Mouse (Mus musculus): ENCODE measurements at regions not wholly inside any gene's neighbourhood (a gene's known extent, or its start where the extent isn't known, plus 50 kb on each side); places are given as distances from the start of the nearest gene placed in this dataset.

DNA sequence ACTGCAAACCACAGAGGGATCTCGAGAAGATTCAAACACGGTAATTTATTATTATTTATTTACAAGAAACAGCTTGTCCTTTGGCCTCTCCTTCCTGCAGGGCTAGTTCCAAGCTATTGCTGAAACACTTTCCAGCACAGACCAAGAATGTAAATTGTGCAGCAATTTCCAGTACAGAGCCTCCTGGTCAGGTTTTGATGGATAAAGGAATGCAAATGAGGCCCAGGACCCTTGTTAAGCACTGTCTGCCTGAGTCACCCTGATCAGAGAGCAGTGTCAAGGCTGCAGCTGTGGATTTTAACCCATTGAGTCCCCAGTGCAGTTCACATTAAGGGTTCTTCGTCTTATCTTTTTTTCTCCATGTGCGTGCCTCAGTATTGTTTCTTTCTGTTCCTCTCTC, 142.3 kb upstream of the Zkscan2 start:
- no peak for ATAC-seq (ENCODE audit: low FRiP score)
- 36% methylated on average over 4 of the region's 4 CpGs for WGBS
- Histone ChIP-seq H3K27ac (no peak overlapping the region), H3K27me3 (no peaks in the 10 kb centered on the region), H3K9ac (no peak overlapping the region), H3K4me2 (no peak overlapping the region), H3K4me1 (replicated peaks) (peaks cover 6% of the 10 kb centered on the region), H3K4me3 (no peak overlapping the region), H3K9me3 (no peaks in the 10 kb centered on the region), H3K36me3 (no peaks in the 10 kb centered on the region)

DNA sequence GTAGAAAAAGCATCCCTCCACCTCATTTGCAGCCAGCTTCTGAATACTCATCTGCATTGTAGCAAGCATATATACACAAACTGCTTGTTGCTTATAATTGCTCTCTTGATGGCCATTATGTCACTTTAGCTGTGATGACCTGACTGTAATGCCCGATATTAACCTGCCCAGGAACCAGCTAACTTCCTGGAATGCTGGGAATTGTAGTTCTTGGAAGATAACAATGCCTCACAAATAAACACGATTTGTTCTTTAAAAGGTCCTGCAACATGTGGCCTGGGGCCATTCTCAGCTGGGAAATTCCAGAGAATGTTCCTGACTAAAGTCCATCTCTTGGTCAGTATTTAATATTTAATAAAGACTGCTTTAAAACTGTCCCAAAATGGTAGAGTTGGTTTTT, 143.2 kb upstream of the Zkscan2 start:
- Histone ChIP-seq H3K27ac (no peak overlapping the region), H3K4me1 (replicated peaks) (peaks cover 6% of the 10 kb centered on the region), H3K36me3 (no peaks in the 10 kb centered on the region), H3K4me2 (no peak overlapping the region), H3K4me3 (no peak overlapping the region), H3K27me3 (no peaks in the 10 kb centered on the region), H3K9ac (no peak overlapping the region), H3K9me3 (no peaks in the 10 kb centered on the region)
- 47% methylated on average over 2 of the region's 2 CpGs for WGBS
- no peak for ATAC-seq (ENCODE audit: low FRiP score)

DNA sequence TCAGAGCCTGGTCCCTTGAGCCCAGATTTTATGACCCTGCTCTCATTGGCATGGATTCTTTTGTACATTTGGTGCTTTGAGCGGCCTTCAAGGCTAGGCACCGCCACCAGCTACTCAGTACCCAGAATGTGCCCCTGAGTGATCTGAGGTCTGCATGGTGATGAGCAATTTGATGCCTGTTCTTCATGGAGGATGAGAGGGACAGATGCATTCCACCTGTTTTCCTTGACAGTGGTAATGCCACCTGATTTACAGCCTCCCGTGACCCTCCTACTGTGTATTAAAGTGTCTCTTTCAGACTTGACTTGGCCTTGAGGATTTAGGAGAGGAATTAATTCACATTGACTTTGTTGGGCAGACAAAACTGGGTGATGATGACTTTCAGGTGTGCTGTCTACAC, 145.3 kb upstream of the Zkscan2 start:
- H3K9ac ChIP-seq: no peak overlapping the region
- H3K36me3 ChIP-seq: no peaks in the 10 kb centered on the region
- H3K4me2 ChIP-seq: no peak overlapping the region
- ATAC-seq (ENCODE audit: low FRiP score): no peak
- no peak overlapping the region for H3K4me3 ChIP-seq
- no peaks in the 10 kb centered on the region for H3K9me3 ChIP-seq
- no peak overlapping the region for H3K27ac ChIP-seq
- peaks cover 6% of the 10 kb centered on the region for H3K4me1 ChIP-seq (replicated peaks)
- H3K27me3 ChIP-seq: no peaks in the 10 kb centered on the region
- 90% methylated on average over 3 of the region's 3 CpGs for WGBS

DNA sequence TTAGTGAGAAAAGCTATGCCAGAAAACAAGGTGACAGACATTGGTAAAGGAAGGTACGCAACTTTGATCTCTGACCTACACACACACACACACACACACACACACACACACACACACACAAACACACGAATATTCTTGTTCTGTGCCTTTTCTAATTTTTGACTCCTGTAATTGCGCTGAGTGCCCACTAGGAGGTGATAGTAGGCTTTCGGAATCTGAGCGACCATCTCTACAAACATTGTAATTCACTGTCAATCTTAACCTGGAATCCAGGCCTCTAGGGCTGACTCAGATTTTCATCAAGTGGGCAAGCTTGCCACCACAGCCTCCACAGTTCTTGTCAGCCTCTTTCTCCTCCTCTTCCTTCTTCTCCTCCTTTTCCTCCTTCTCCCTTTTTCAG, 165.2 kb upstream of the Zkscan2 start:
- no peaks in the 10 kb centered on the region for H3K4me1 ChIP-seq (replicated peaks)
- H3K9me3 ChIP-seq: no peaks in the 10 kb centered on the region
- 49% methylated on average over 5 of the region's 5 CpGs for WGBS
- no peak overlapping the region for H3K9ac ChIP-seq
- H3K36me3 ChIP-seq: no peaks in the 10 kb centered on the region
- no peak overlapping the region for H3K27ac ChIP-seq
- no peak for ATAC-seq (ENCODE audit: low FRiP score)
- H3K4me3 ChIP-seq: no peak overlapping the region
- H3K4me2 ChIP-seq: no peak overlapping the region
- H3K27me3 ChIP-seq: no peaks in the 10 kb centered on the region

DNA sequence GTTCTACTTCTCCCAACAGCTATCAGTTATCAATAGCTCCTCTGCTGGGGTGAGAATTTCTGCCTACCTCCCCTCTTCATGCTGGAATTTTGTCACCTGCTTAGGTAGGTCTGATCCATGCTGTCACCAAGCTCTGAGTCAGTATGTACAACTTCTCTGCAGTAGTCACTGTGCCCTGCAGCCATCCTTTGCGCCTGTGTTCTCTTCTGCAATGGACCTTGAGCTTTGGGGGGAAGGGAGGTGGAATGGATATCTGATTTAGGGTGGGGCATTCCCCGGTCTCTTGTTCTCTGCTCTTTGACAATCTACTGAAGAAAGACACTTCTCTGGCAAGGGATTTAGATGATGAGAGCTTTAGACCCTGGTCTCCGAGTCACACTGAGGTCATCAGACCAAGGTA, 184.5 kb upstream of the Zkscan2 start:
- WGBS: 94% methylated on average over 3 of the region's 3 CpGs
- no peak overlapping the region for H3K4me3 ChIP-seq
- H3K36me3 ChIP-seq: no peaks in the 10 kb centered on the region
- no peaks in the 10 kb centered on the region for H3K27me3 ChIP-seq
- no peak overlapping the region for H3K9ac ChIP-seq
- H3K27ac ChIP-seq: no peak overlapping the region
- no peaks in the 10 kb centered on the region for H3K4me1 ChIP-seq (replicated peaks)
- ATAC-seq (ENCODE audit: low FRiP score): no peak
- H3K9me3 ChIP-seq: no peaks in the 10 kb centered on the region
- no peak overlapping the region for H3K4me2 ChIP-seq

DNA sequence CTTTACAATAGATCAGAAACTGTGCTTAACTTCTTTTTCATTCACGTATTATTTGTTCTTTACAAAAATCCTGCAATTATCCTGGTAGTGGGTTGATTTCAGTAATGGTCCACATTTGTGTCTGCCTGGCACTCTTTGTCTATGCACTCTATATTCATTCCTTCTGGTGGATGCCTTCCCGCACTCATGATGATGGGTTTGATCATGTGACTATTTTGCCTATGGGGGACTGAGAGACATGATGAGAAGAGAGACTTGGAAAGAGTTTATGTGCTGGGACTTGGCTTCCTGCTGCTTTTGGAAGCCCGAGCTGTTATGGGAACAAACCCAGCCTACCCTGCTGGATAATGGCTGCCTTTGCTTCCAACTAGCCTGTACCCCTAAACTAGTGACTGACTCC, 186.3 kb upstream of the Zkscan2 start:
- WGBS: 82% methylated on average over 3 of the region's 3 CpGs
- Histone ChIP-seq H3K27me3 (no peaks in the 10 kb centered on the region), H3K4me1 (replicated peaks) (no peaks in the 10 kb centered on the region), H3K4me3 (no peak overlapping the region), H3K9ac (no peak overlapping the region), H3K27ac (no peak overlapping the region), H3K4me2 (no peak overlapping the region), H3K9me3 (no peaks in the 10 kb centered on the region), H3K36me3 (no peaks in the 10 kb centered on the region)
- ATAC-seq (ENCODE audit: low FRiP score): no peak

DNA sequence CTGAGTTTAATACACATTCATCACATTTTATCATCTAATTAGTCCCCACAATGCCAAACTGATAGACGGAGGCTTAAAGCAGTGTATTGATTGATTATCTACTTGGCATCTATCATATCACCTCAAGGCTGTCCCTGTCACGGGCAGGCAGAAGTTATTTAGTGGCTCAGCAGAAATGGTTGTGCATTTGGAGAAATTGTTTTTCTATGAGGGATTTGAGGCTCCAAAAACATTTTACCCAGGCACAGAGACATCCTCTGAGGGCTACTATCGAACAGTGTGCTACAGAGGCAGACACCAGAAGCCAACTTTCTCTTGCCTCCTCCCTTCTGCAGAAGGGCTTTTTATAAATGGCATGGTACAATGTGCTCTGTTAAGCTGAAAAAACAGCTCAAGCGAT, 230.8 kb upstream of the Zkscan2 start:
- H3K4me1 ChIP-seq (replicated peaks): 0 out of 2 replicates have a peak, but pooled peaks cover 8% of the 10 kb centered on the region
- WGBS: 60% methylated on average over 4 of the region's 4 CpGs
- H3K9ac ChIP-seq: no peak overlapping the region
- H3K36me3 ChIP-seq: no peaks in the 10 kb centered on the region
- no peak for ATAC-seq (ENCODE audit: low FRiP score)
- H3K9me3 ChIP-seq: no peaks in the 10 kb centered on the region
- no peak overlapping the region for H3K27ac ChIP-seq
- no peak overlapping the region for H3K4me2 ChIP-seq
- no peak overlapping the region for H3K4me3 ChIP-seq
- H3K27me3 ChIP-seq: no peaks in the 10 kb centered on the region

DNA sequence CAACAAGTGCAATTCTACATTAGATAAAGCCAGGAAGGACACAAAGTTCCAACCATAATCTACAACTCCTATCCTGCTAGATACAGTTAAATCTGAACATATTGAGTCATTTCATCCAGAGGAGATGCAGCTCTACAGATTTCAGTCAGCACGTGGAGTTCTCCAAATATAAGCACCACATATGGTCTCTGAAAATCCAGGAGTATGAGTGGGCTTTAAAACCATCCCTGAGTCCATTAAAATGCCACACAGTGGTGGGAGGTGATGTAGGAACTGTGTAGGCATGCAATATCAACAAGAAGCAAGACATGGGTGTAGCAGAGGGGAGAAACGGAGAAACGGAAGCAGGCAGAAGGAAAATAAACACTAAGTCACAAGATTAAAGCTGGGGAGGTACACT, 232.8 kb upstream of the Zkscan2 start:
- no peak for ATAC-seq (ENCODE audit: low FRiP score)
- H3K4me2 ChIP-seq: no peak overlapping the region
- no peaks in the 10 kb centered on the region for H3K27me3 ChIP-seq
- no peak overlapping the region for H3K9ac ChIP-seq
- no peaks in the 10 kb centered on the region for H3K36me3 ChIP-seq
- H3K9me3 ChIP-seq: peaks cover 5% of the 10 kb centered on the region; the same call in 1 of the 2 replicates
- H3K4me1 ChIP-seq (replicated peaks): 0 out of 2 replicates have a peak, but pooled peaks cover 8% of the 10 kb centered on the region
- no peak overlapping the region for H3K4me3 ChIP-seq
- 92% methylated on average over 3 of the region's 3 CpGs for WGBS
- no peak overlapping the region for H3K27ac ChIP-seq

DNA sequence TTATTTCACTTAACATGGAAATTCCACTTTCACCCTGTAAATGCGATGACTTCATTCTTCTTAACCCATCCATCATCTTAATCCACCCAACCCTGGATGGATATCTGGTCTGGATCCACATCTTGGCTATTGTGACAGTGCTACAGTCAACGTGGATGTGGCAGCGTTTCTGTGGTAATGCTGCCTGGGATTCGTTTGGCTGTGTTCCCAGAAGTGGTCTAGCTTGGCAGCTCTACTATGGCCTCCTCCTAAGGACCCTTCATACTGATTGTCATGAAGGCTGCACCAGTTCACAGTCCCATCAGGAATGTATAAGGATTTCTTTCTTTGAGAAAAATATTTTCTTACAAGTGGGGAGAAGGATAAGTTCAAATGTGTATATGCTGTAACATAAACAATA, 234.7 kb upstream of the Hs3st4 start:
- no peaks in the 10 kb centered on the region for H3K36me3 ChIP-seq
- no peak for ATAC-seq (ENCODE audit: low FRiP score)
- H3K4me3 ChIP-seq: no peak overlapping the region
- no peak overlapping the region for H3K27ac ChIP-seq
- H3K9me3 ChIP-seq: no peaks in the 10 kb centered on the region
- no peaks in the 10 kb centered on the region for H3K4me1 ChIP-seq (replicated peaks)
- H3K9ac ChIP-seq: no peak overlapping the region
- 66% methylated on average over 4 of the region's 4 CpGs for WGBS
- no peak overlapping the region for H3K4me2 ChIP-seq
- H3K27me3 ChIP-seq: no peaks in the 10 kb centered on the region

DNA sequence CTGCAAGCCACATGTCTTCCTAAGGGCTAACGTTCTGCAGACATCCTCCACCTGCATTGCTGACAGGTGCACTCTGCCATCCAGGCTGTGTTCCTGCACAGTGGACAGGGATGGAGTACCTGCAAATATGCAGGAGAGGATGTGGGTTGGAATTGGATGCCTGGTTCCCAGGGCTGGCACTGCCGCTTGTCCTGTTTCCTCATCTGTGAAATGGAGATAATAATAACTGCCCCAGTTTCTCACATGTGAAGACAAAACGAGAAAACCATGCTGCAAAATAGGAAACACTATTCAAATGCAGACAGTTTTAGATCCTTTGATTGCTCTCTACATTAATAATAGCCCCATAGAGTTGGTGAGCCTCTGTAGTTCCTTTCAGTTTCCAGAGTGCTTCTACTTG, 229.4 kb upstream of the Hs3st4 start:
- Histone ChIP-seq H3K4me2 (no peak overlapping the region), H3K4me3 (no peak overlapping the region), H3K4me1 (replicated peaks) (no peaks in the 10 kb centered on the region), H3K9ac (no peak overlapping the region), H3K9me3 (no peaks in the 10 kb centered on the region), H3K27ac (no peak overlapping the region), H3K36me3 (no peaks in the 10 kb centered on the region), H3K27me3 (no peaks in the 10 kb centered on the region)
- no peak for ATAC-seq (ENCODE audit: low FRiP score)
- 82% methylated on average over 3 of the region's 3 CpGs for WGBS

DNA sequence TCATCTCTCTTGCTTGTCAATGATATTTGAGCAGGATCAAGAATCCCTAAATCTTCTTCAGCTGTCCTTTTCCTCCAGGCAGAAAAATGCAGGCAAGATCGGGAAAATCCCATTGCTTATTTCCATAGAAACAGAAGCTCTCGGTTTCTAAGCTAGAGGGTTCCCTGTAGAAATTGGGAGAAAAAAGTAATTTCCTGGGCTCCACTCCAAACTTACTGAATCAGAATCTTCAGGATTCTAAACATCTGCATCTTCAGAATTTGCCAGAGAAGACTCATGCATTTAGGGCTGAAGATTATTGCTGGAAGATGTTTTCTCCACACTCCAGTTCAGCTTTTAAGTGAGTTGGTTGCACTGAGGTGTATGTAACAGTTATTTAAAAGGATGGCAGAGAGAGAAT, 187.6 kb upstream of the Hs3st4 start:
- ATAC-seq (ENCODE audit: low FRiP score): no peak
- 88% methylated on average over 2 of the region's 2 CpGs for WGBS
- H3K27ac ChIP-seq: no peak overlapping the region
- H3K4me2 ChIP-seq: no peak overlapping the region
- no peaks in the 10 kb centered on the region for H3K4me1 ChIP-seq (replicated peaks)
- H3K9me3 ChIP-seq: no peaks in the 10 kb centered on the region
- H3K9ac ChIP-seq: no peak overlapping the region
- no peak overlapping the region for H3K4me3 ChIP-seq
- H3K36me3 ChIP-seq: no peaks in the 10 kb centered on the region
- H3K27me3 ChIP-seq: no peaks in the 10 kb centered on the region

DNA sequence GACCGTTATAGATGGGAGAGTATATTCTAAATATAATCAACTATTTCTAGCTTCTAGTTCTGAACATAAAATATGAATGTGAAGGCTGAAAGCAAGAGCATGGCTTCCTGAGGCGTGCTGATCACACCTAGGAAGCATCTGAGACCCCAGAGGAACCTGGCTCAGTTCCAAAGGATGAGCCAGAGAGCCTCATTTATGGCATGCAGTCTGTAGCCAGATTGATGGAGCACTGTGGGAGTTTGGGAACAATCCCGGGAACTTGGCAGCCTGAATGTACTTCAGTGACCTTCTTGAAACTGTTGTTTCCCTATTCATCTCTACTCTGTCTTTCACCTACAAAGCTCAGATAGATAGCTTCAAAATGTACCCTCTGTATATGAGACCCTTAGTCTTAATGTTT, 186.6 kb upstream of the Hs3st4 start:
- H3K4me3 ChIP-seq: no peak overlapping the region
- ATAC-seq (ENCODE audit: low FRiP score): no peak
- no peak overlapping the region for H3K27ac ChIP-seq
- no peak overlapping the region for H3K9ac ChIP-seq
- H3K9me3 ChIP-seq: no peaks in the 10 kb centered on the region
- no peaks in the 10 kb centered on the region for H3K4me1 ChIP-seq (replicated peaks)
- H3K27me3 ChIP-seq: no peaks in the 10 kb centered on the region
- no peak overlapping the region for H3K4me2 ChIP-seq
- no peaks in the 10 kb centered on the region for H3K36me3 ChIP-seq
- WGBS: 81% methylated on average over 3 of the region's 3 CpGs

DNA sequence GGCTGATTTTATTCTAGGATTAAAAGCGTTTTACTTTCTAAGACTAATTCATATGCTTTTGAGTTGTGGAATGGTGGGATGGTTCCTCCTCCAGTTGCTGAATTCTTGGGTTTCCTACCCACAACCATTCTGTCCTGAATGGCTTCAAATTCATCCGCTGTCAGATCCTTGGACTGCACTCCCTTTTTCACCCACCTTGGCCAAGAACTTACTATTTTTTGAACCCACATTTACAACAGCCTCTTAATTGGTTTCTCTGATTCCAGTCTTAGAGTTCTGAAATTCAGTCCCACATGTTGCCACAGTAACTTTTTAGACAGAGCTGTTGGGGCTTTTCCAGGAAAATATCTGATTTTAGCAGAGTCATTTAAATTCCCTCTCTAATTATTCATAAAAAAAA, 177.0 kb upstream of the Hs3st4 start:
- no peaks in the 10 kb centered on the region for H3K9me3 ChIP-seq
- H3K4me3 ChIP-seq: no peak overlapping the region
- no peak overlapping the region for H3K27ac ChIP-seq
- no peaks in the 10 kb centered on the region for H3K4me1 ChIP-seq (replicated peaks)
- ATAC-seq (ENCODE audit: low FRiP score): no peak
- no peaks in the 10 kb centered on the region for H3K36me3 ChIP-seq
- no peaks in the 10 kb centered on the region for H3K27me3 ChIP-seq
- no peak overlapping the region for H3K9ac ChIP-seq
- WGBS: 95% methylated on average over 2 of the region's 2 CpGs
- no peak overlapping the region for H3K4me2 ChIP-seq

DNA sequence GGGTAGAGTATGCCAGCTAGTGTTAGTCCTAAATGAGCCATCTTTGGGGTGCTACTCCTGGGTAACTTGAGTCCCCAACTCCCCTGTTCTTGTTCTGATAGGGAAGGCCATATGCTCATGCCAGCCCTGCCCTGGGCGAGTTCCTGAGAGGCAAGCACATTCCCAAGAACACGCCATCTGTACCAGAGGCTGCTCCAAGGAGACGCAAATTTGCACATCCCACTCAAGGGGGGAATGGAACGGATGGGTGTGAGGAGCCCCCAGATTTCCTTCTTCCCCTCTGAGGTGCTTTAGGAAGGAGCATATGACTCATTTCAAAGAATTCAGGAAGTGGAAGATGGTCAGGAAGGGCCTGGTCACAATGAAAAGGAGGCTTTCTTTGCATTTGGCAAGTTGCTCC, 158.7 kb upstream of the Hs3st4 start:
- H3K4me2 ChIP-seq: no peak overlapping the region
- H3K9ac ChIP-seq: no peak overlapping the region
- H3K4me3 ChIP-seq: no peak overlapping the region
- no peaks in the 10 kb centered on the region for H3K36me3 ChIP-seq
- no peaks in the 10 kb centered on the region for H3K9me3 ChIP-seq
- ATAC-seq (ENCODE audit: low FRiP score): no peak
- no peak overlapping the region for H3K27ac ChIP-seq
- WGBS: 86% methylated on average over 4 of the region's 4 CpGs
- no peaks in the 10 kb centered on the region for H3K4me1 ChIP-seq (replicated peaks)
- no peaks in the 10 kb centered on the region for H3K27me3 ChIP-seq
